Mouse (Mus musculus) kidney, adult 10 weeks (tissue): ENCODE results near the gene Lcp1. TPM values are rescaled to one million over a fixed set of nuclear protein-coding genes. Genes with fewer than 3 reads are reported as not detected.

Experiments used
- polyA plus RNA-seq: library from polyadenylated mRNA; stranded (reverse); fragments of 350-450 nt; fragmentation: Illumina TruSeq; extraction: RNeasy Lipid Tissue Mini Kit (QIAGEN cat#74804); gene quantifications from one replicate; pipeline ENCODE4 v1.2.3, GENCODE M21; 2014; ENCODE audit warnings: low read depth, low replicate concordance

The Lcp1 gene
- 29.7 TPM for polyA plus RNA-seq

GRCm38 (mm10) chr14:75130501-75131318 is at the start of gene Lcp1, which contains the start of gene Lrrc63:
Gene Lcp1, plus strand, starts transcription at chr14:75131101.
Gene Lrrc63, minus strand, starts transcription at chr14:75130881.

GRCm38 (mm10) chr14:75242087-75242486 is 111.2 kb downstream of the Lcp1 start, which contains the start of gene Cpb2:
Gene Cpb2, plus strand, starts transcription at chr14:75242287.

Other genes with a start within 250 kb of the Lcp1 start
- gene Lrch1, start 183.2 kb upstream of the Lcp1 start, polyA plus RNA-seq, result 11.4 TPM
- not detected for gene Rubcnl, start 115.1 kb upstream of the Lcp1 start, polyA plus RNA-seq
- gene Lrrc63, start 220 bp upstream of the Lcp1 start, polyA plus RNA-seq, result not detected
- 9.9 TPM for gene Cpb2, start 111.2 kb downstream of the Lcp1 start, polyA plus RNA-seq
- gene Zc3h13, start 153.3 kb downstream of the Lcp1 start, polyA plus RNA-seq, result 15.4 TPM